Mouse (Mus musculus): ENCODE measurements around the gene Gm11037.
A peak's percentile ranks its signal among the peaks of the same experiment; 100 is the strongest.

The Gm11037 gene

GRCm38 (mm10) chr2:131128636-131129157 lies 4.6 kb upstream of the Gm11037 start:
- no peak for DNase-seq (ENCODE audit: low spot score)

DNA sequence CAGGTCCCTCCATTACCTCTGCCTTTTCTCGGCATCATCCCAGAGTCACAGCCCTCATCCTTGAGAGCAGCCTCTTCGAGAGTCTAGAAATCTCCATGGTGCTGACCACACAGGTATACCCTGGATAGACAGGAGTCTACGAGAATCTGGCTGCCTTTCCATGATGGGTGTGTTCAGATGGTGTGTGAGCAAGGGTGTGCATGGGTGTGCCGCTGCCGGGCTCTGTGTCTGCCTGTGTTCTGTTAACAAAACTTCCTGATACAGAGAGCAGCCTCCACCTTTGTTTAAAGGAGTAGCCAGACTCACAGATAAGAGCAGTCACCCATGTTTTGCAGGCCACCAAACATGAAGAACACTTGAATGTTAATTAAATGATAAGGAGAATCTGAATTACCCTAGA lies 3.5 kb upstream of the Gm11037 start:
- DNase-seq (ENCODE audit: low spot score) = no peak

DNA sequence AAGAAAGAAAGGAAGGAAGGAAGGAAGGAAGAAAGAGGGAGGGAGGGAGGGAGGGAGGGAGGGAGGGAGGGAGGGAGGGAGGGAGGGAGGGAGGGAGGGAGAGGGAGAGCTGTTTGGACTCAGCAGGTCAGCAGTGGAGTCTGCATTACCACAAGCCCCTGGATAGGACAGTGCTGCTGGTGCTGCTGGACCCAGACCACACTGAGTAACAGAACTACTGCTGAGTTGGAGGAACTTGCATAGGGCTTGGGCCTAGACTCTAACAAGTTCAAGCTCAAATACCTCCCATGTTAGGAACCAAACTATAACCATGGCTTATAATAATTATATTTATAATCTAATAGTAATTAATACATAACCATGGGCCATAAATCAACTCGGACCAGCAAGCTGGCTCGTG lies 2.4 kb upstream of the Gm11037 start:
- DNase-seq (ENCODE audit: low spot score) = no peak

DNA sequence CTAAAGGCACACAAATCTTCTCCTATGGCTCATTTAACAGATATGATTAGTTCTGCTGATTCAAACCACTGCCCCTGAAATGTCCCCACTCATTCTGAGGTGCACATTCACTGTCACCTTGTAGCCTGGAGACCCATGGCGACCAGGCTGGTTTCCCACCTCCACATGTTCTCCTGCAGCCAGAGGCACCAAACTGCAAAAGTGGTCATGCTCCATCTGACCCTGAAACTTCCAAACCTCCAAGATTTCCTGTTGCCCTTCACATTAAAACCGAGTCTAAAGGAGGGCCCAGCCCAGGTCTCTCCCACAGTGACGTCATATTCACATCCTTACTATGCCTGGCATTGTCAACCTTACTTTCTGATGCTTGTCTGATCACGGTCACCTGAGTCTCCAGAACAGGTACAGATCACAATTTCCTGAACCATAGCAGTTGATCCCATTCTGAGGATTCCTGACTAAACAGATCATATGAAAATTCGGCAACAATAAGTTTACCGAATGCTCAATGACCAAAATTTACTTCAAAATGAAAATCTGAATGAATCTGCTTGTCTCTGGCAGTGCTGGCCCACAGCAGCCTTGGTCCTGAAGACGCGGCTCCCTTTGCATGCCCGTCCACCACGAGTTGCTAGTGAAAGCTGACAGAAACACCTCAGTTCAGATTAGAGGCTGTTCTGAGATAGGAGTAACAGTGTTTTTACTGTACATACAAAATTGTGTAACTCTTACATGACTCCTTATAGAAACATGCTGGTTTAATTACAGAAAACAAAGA lies 997 bp upstream of the Gm11037 start:
- DNase-seq (ENCODE audit: low spot score) = no peak

DNA sequence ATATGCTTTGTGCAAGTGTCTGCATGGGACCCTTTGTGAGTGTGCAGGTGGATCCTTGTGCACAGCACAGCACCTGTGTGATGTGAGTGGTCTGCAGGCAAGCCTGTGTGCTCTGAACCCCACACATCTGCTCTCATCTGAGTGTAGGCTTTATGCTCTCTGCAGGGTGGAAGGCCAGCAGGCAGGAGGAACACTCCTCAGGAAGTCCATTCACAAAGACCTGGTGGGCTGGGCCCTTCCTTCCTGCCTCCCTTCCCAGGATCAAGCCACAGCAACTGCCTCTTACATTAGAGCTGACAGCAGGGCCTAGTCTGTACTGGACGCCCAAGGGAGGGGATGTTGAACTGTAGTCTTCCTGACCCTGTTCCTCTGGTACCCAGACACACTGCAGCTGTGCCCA lies 1.1 kb downstream of the Gm11037 start:
- DNase-seq (ENCODE audit: low spot score) = no peak

DNA sequence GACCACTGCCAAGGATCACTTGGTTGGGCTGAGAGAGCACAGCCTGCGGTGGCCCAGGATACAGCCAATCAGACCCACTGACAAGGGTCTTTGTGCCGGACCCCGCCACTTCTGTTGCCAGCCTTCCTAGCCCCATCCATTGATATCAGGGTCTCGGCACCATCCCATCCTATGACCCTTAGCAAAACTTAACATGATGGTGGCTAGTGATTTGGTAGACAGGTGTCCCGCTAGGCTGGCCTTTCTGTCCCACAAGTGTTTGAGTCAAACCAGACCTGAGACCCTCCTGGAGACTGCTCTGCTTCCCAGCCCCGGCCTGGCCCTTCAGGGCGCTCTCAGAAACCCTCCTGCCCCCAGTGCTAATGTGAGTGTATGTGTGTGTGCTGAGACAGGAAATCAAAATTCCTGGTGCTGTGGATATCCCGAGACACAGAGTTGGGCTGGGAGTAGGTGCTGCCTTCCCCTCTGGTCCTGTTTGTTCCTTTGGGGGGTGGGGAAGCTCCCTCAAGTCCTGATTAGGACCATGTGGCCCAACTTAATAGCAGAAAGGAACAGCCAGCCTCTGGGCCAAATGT lies 1.6 kb downstream of the Gm11037 start:
- no peak for DNase-seq (ENCODE audit: low spot score)

GRCm38 (mm10) chr2:131135521-131136139 lies 2.3 kb downstream of the Gm11037 start:
- no peak for DNase-seq (ENCODE audit: low spot score)

GRCm38 (mm10) chr2:131138296-131138695 lies 5.0 kb downstream of the Gm11037 start:
- no peak for DNase-seq (ENCODE audit: low spot score)

- no peak for DNase-seq (ENCODE audit: low spot score)
These were observed 5.5 kb downstream of the Gm11037 start for GRCm38 (mm10) chr2:131138760-131139159.

GRCm38 (mm10) chr2:131139287-131139686 lies 6.0 kb downstream of the Gm11037 start:
- DNase-seq (ENCODE audit: low spot score) = no peak

DNA sequence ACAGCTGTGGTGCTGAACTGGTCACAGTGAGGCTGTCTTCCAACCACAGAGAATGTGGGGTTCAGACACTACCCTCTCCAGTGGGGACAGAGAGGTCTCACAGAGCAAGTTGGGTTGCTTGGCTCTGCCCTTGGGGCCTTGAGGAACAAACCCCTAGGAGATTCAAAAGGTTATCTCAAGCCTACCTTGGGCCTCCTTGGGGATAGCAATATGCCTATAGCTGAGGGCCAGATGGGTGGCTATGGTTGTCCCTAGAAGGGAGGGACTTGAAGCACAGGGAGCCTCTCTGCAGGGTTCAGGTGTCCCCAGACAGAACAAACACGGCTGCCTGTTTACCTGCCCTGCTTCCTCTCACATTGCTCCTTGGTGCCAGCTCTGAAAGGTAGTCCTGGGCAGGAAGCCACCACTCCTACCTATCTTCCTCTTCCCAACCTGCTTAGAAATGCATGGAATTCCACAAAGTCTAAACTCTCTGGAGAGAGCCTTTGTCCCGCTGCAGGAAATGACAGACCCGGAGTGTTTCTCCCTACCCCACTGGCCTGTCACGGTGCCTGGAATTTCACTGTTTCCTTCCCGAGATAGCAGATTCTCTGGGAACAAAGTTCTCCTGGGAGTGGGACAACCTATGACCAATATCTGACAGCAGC lies 6.7 kb downstream of the Gm11037 start:
- DNase-seq (ENCODE audit: low spot score) = no peak

- no peak for DNase-seq (ENCODE audit: low spot score)
These were observed 7.2 kb downstream of the Gm11037 start for GRCm38 (mm10) chr2:131140533-131140905.

- DNase-seq (ENCODE audit: low spot score) = no peak
These were observed 8.2 kb downstream of the Gm11037 start for GRCm38 (mm10) chr2:131141336-131141986.

GRCm38 (mm10) chr2:131142592-131142991 lies 9.3 kb downstream of the Gm11037 start:
- peak; percentile 80 for DNase-seq (ENCODE audit: low spot score)

- no peak for DNase-seq (ENCODE audit: low spot score)
These were observed 9.9 kb downstream of the Gm11037 start for GRCm38 (mm10) chr2:131143007-131143780.

- no peak for DNase-seq (ENCODE audit: low spot score)
These were observed 11.8 kb downstream of the Gm11037 start for GRCm38 (mm10) chr2:131145121-131145520.

DNA sequence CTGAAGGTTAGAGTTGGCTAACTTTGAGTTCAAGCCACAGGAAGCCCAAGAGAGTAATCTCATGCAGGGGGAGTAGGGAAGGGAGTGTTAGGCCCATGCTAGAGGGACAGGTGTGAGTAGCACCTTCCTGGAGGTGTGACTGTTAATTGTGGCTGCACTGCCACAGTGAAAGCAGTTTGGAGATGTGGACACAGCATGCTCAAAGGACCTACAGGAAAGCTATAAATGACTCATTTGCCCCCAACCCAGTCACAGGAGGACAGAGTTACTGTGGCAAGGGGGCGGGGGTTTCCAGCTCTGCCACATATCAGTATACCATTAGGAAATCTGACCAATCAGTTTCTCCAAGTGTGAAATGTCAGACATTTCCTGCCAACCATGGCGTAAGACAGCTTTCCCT lies 12.2 kb downstream of the Gm11037 start:
- DNase-seq (ENCODE audit: low spot score) = no peak

DNA sequence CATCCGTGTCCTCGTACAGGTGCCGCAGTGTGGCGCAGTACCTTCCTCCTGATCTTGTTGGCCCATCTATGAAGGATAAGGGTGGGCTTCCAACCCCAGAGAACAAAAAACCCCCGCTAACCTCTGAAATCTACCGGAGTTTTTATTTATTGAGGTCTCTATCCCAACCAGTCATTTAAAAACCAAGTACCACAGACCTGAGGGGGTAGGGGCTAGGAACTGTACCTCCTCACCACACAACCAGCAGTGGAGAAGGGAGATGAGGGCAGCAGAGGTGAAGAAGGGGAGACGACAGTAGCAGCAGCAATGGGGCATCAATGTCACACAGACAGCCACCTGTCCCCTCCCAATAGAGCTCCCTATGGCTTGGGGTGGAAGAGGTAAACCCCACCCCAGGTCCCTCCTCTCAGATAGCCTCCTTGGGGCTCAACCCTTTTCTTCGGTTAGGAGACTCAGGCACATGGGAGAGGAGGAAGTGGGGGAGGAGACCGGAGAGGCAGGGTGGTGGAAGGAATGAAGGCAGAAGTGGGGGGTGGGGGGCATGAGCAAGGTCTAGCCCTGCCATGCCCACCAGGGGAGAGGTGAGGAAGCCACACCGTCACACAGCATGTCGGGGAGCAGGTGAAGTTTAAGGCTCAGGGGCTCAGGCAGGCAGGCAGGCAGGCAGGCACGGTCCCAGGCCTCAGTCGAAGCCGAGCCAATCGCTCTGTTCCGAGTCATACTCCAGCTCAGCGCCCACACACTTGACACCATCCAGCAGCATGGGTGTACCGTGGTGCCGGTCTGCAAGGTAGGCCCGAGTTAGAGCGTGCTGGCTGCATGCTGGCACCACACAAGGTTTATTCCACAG lies 13.1 kb downstream of the Gm11037 start:
- no peak for DNase-seq (ENCODE audit: low spot score)

GRCm38 (mm10) chr2:131147043-131147365 lies 13.7 kb downstream of the Gm11037 start:
- DNase-seq (ENCODE audit: low spot score) = no peak

All from ovary, postnatal 14 days (tissue).